Mouse (Mus musculus): Measurements from ENCODE around the gene Fis1.
"Not testable (repeated sequence)": the region's sequence is repeated elsewhere in the genome, so short reads cannot be mapped to it uniquely, and the experiment has no call there.

Fis1 gene

GRCm38 (mm10) chr5:136953015-136953414 lies at the start of gene Fis1:
TSS of gene Fis1 (plus strand) at chr5:136953275.
- peak; percentile 98 for ATAC-seq (ENCODE audit: low TSS enrichment)

- no peak for ATAC-seq (ENCODE audit: low TSS enrichment)
These were observed 48.5 kb upstream of the Fis1 start for GRCm38 (mm10) chr5:136904621-136905020.

GRCm38 (mm10) chr5:136905630-136906029 lies 47.4 kb upstream of the Fis1 start:
- ATAC-seq (ENCODE audit: low TSS enrichment), result no peak

- no peak for ATAC-seq (ENCODE audit: low TSS enrichment)
These were observed 45.5 kb upstream of the Fis1 start for GRCm38 (mm10) chr5:136907587-136907986.

- peak; percentile 97 for ATAC-seq (ENCODE audit: low TSS enrichment)
These were observed 44.9 kb upstream of the Fis1 start, which contains the start of gene Ift22 for GRCm38 (mm10) chr5:136907991-136908857. TSS of gene Ift22 (plus strand) at chr5:136908150.

- no peak for ATAC-seq (ENCODE audit: low TSS enrichment)
These were observed 38.9 kb upstream of the Fis1 start for GRCm38 (mm10) chr5:136914183-136914582.

GRCm38 (mm10) chr5:136917613-136918242 lies 35.3 kb upstream of the Fis1 start:
- no peak for ATAC-seq (ENCODE audit: low TSS enrichment)

GRCm38 (mm10) chr5:136918655-136919472 lies 34.2 kb upstream of the Fis1 start:
- peak; percentile 92 for ATAC-seq (ENCODE audit: low TSS enrichment)

GRCm38 (mm10) chr5:136919546-136920301 lies 33.4 kb upstream of the Fis1 start:
- ATAC-seq (ENCODE audit: low TSS enrichment), result 0 out of 2 replicates have a peak, but pooled peaks have one; percentile 5

- no peak for ATAC-seq (ENCODE audit: low TSS enrichment)
These were observed 30.2 kb upstream of the Fis1 start for GRCm38 (mm10) chr5:136922830-136923229.

- ATAC-seq (ENCODE audit: low TSS enrichment), result no peak
These were observed 29.2 kb upstream of the Fis1 start for GRCm38 (mm10) chr5:136923751-136924478.

- peak; percentile 84 for ATAC-seq (ENCODE audit: low TSS enrichment)
These were observed 24.0 kb upstream of the Fis1 start for GRCm38 (mm10) chr5:136929073-136929472.

- ATAC-seq (ENCODE audit: low TSS enrichment), result peak; percentile 48; the same call in 1 of the 2 replicates
These were observed 21.2 kb upstream of the Fis1 start for GRCm38 (mm10) chr5:136931896-136932295.

- no peak for ATAC-seq (ENCODE audit: low TSS enrichment)
These were observed 20.1 kb upstream of the Fis1 start for GRCm38 (mm10) chr5:136932956-136933355.

- no peak for ATAC-seq (ENCODE audit: low TSS enrichment)
These were observed 19.1 kb upstream of the Fis1 start for GRCm38 (mm10) chr5:136933930-136934329.

GRCm38 (mm10) chr5:136935905-136936695 lies 17.0 kb upstream of the Fis1 start:
- no peak for ATAC-seq (ENCODE audit: low TSS enrichment)

- ATAC-seq (ENCODE audit: low TSS enrichment), result no peak
These were observed 16.3 kb upstream of the Fis1 start for GRCm38 (mm10) chr5:136936750-136937149.

GRCm38 (mm10) chr5:136937621-136938020 lies 15.5 kb upstream of the Fis1 start:
- ATAC-seq (ENCODE audit: low TSS enrichment), result no peak

GRCm38 (mm10) chr5:136939284-136939683 lies 13.8 kb upstream of the Fis1 start:
- no peak for ATAC-seq (ENCODE audit: low TSS enrichment)

GRCm38 (mm10) chr5:136940029-136940428 lies 13.0 kb upstream of the Fis1 start:
- not testable (repeated sequence) for ATAC-seq (ENCODE audit: low TSS enrichment)
